Mouse (Mus musculus) heart, adult 9 months (tissue): Measurements from ENCODE around the gene Wdr11.

Experiments
- DNase-seq, 2 experiments: peaks; one replicate each; pipeline ENCODE4 v3.0.0; 2022; ENCODE audit warnings: low spot score in 2 of 2

Wdr11 gene

DNA sequence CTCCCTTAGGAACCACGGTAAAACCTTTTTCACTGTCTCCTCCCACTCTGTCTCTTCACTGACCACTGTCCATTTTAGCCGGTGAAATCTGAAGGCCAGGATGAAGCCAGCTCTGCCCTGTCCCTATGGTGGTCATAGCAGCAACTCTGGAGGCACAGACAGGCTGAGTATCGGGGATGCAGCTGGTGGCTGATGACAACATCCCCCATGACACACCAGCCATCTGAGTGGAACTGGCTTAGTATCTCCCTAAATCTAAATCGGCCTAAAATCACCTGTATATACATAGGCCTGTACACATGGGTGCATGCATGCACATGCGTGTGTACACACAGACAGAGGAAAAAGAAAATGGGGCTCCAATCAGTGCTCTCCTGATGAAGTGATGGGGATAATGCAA, 93.7 kb downstream of the Wdr11 start:
- DNase-seq = no peak
